Mouse (Mus musculus) embryo, embryonic 10 days (tissue): ENCODE data around the gene Ak7.

Source experiments
- DNase-seq: peaks from one replicate; pipeline ENCODE4 v3.0.0-alpha.2; 2015; ENCODE audit warnings: low spot score

Ak7 gene

DNA sequence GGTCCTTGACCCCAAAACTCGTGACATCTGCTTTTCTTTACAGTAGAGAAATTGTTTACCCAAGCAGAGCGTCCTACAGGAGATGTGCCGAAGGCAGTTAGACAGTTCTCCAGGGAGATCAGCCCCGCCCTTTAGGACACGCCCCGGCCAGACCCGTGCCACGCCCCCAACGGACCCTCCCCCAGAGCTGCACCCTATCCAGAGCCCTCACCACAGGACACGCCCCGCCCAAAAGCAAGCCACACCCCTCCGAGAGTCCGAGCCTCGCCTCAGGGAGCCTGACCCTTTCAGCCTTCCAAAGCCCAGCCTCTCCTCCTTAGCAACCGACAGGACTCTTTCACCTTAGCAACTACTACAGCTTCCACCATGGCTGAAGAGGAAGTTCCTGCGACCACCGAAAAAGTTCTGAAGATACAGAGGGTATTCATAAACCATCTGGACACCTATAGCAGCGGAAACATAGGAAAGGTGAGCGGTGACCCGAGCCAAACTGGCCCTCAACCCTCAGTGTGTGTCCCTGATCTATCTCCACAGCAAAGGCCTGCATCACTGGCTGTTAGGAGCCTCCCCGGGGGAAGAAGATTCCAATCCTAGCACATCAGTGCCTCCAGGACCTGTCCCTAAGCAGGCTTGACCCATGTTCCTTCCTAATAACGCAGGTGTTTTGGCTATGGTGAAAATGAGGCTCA is at the start of gene Ak7:
Gene Ak7, plus strand, starts transcription at position 178 of the 689 bp plus-strand sequence.
- DNase-seq, result peak; percentile 91

DNA sequence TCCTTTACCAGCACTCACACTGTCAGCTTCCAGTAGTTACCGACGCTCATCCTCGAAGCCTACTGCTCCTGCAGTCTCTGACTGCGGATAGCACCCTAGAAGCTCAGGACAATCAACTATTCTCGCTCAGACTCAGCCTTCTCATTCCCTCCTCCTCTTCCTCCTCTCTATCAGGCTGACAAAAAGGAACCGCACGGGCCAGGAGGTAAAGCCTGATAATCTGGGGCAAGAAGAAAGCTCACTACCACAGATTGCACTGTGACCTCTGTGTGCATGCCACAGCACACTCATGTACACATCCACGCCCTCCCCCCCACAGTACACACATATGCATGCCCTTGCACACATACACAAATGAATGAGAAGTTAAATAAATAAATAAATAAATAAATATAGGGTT is 29.5 kb upstream of the Ak7 start:
- no peak for DNase-seq

DNA sequence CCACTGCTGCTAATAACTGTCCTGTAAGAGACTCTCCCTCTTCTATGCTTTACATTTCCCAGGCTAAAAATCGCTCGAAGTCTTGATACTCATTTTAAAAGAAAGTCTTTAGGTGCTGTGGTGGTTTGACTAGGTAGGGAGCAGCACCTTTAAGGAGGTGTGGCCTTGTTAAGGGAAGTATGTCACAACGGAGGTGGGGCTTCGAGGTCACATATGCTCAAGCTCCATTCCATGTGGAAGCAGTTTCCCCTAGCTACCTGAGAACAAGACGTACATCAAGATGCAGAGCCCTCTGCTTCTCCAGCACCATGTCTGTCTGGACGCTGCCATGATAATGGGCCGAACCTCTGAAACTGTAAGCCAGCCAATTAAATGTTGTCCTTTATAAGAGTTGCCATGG is 27.6 kb upstream of the Ak7 start:
- DNase-seq, result no peak

DNA sequence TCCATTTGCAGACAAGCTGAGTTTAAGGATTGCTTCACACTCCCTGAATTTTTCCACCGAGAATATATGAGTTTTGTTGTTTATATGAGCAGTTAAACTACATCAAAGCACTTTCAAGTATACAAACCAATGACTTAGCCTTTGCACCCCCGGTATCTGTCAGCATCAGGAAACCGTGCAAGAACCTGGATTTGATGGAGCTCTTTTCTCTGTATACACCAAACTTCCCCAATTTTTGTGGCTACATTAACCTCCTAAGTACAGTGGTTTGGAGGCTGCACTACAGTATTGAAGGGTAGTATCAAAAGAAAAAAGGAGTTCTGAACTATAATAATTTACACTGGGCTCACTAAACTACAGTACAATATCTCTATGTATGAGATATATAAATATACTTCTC is 27.0 kb upstream of the Ak7 start:
- no peak for DNase-seq

DNA sequence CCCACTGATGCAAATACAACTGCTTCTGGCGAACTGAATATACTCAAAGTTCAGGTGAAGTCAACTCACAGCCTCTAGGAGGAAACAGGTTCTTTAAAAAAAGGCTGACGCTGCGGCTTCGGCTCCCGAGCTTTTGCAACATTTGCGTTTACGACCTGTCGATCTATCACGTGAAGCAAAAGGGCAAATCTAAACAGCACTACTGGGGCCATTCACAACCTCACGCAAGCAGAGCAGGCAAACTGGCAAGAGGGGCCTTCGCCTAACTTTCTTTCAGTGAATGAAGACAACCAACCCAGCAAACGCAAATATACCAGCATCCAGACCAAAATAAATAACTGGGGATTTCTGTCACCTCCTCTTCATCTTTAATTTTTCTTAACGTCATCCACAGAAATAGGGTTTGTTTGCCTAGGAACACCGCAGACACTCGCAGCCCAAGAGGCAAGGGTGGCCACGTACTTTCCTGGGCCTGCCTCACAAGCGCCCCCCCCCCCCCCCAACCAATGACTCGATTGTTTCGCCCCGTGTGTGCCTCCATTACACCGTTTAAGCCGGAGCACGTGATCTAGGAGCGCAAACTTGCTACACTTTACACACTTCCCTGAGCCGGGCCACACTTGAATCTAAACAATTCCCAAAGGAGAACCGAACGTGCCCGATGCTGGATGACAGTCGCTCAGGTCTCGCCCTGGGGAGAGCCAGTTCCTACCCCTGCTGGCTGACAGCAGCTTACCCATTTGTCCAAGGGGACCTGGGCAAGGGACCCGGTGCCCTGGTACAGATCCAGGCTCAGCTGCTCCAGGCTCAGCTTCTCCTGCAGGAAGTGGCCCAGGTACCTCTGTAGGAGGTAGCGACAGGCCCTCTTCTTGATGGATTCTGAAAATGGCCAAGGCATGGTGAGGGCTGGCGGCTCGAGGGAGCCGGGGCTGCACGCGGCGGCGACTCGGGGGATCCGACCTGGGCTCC is 21.6 kb upstream of the Ak7 start, which contains the start of gene Gskip:
Gene Gskip, plus strand, starts transcription at position 897 of the 969 bp plus-strand sequence.
- DNase-seq, result peak; percentile 64

DNA sequence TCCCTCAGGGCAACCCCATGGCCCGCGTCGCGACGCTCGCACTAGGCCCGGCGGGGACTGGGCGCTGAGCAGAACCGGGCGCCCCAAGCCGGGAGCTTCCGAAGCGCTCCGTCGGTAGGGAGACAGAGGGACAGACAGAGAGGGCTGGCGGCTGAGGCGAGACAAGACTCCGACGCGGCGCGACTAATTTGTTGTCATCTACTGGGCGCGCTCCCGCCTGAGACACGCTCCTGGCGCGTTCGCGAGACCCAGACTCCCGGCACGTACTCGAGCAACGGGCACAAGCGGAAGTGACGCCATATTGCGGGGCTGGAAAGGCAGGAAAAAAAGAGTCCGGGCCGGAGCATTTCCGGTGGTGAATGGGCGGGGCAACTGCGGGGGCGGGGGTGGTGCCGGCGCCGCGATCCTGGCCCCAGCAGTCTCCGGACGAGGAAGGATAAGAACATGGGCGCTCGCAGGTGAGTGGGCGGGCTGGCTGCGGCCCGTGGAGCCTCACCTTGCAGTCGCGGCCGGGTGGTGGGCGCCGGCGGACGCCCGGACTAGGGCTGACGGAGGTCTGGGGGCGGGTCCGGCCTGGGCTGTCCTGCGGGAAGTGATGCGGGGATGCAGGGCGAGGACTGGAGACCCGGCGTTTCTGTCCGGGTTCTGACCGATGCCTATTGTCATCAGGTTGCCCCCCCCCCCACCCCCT is 20.6 kb upstream of the Ak7 start, which contains the start of gene Atg2b:
Gene Atg2b, minus strand, starts transcription at position 211 of the 691 bp plus-strand sequence.
- DNase-seq, result peak; percentile 100

DNA sequence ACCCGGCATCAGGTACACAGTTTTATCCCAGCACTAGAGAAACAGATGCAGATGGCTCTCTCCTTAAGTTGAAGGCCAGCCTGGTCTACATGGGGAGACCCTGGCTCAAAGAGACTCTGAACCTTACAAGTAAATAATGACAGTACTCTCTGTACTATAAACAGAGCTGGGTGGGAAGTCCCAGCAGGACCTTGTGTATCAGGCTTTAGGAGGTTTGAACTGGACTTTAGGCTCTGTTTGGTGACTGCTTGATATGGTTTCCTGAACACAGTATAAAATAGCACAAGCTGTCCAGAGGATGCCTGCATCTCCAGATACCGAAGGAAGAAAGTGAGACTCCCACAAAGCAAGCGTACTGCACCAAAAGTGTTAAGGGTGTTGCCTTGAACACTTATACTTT is 19.0 kb upstream of the Ak7 start:
- no peak for DNase-seq

DNA sequence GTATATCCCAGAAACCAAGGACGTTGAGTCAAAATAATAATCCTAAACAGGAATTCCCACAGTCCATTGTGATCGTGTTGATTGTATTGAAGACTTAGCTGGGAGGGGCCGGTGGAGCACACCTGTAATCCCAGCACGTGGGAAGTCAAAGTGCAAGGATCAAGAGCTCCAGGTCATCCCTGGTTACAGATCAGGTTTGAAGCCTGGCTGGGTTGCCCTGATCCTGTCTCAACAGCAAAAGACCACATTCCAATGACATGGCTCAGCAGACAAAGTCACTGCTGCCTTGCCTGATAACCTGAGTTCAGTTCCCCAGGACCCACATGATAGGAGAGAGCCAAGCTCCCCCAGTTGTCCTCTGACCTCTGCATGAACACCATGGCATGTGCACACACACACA is 18.4 kb upstream of the Ak7 start:
- DNase-seq, result no peak

DNA sequence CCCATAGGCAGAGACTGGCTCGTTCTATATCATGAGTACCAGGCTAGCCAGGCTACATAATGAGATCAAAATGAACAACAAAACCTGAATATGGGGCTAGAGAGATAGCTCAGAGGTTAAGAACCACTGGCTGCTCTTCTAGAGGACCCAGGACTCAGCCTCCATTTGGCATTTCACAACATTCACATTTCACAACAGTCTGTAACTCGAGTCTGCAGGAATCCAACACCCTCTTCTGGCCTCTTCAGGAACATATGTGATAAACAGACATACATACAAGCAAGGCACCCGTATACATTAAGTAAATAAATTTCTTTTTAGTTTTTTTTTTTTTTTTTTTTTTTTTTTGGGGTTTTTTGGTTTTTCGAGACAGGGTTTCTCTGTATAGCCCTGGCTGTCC is 17.2 kb upstream of the Ak7 start:
- DNase-seq, result no peak

DNA sequence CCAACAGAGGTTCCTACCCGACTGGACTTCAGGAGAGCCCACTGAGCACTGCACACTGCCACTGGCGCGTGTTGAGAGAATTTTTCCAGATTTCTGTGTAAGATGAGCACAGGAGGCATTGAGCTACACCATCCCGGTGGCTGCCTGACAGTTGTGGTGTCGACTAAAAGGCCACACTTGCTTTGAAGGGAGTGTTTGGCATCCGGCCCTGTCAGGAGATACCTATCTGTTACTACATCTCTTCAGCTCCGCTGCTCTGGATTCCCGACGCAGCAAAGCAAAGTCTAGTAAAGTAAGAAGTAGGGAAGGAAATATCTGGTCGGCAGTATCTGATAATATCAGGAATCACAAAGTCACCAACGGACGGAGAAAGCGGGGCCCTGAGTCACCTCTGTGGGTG is 16.3 kb upstream of the Ak7 start:
- DNase-seq, result no peak

DNA sequence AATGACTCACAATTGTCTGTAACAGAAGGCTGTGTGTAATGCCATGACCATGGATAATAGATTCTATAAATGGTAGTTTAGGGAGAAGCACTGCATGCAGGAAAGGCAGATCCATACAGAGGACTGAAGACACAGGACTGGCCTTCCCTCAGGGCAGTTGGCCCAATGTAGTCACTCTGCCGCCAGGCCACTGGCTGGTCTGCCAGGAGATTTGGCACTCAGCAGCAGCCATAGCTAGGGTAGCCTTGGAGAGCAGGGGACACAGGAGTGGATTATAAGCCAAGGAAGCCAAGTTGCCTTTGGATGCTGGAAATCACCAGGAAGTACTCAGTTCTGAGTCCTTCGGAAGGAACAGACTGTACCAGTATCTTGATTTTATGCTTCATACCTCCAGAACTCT is 11.8 kb upstream of the Ak7 start:
- DNase-seq, result no peak

DNA sequence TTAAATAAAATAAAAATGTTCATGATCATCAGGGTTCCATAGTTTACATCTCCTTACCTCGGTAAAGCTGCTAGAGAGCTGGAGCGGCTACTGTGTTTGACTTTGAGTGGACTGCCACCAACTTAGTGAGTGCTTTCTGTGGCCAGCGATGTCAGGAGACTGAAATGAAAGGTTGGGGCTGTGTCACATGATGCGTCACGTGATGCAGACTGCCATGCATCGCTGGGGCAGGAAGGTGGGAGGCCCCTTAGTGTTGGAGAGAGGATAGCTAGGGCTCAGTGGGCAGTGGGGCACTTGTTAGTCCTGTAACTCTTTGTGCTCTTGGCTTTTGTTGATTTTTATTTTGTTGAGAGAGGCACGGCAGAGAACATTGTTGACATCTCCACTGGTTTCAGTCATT is 9.9 kb upstream of the Ak7 start:
- DNase-seq, result no peak

DNA sequence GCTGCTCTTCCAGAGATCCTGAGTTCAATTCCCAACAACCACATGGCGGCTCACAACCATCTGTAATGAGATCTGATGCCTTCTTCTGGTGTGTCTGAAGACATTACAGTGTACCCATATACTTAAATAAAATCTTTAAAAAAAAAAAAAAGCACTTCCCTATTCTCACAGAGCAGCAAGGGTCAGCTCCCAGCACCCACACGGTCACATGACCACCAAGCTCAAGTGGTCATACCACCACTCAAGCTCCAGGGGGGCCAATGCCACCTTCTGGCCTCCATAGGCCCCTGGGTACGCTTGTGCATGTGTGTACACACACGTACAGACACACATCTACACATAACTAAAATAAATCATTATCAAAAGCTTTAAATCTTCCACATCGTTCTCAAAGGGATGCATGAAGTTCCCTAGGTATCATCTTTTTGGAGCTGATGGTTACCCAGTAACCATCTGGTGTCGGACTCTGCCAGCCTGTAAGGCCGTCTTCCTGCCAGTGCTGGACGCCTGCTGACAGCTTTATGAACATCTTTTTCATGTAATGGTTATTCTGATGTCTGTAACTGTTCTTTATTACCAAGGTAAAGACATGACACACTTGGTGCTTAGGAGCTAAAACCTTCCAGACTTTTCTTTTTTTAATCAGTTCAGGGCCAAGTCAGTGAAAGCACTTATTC is 8.5 kb upstream of the Ak7 start:
- no peak for DNase-seq

DNA sequence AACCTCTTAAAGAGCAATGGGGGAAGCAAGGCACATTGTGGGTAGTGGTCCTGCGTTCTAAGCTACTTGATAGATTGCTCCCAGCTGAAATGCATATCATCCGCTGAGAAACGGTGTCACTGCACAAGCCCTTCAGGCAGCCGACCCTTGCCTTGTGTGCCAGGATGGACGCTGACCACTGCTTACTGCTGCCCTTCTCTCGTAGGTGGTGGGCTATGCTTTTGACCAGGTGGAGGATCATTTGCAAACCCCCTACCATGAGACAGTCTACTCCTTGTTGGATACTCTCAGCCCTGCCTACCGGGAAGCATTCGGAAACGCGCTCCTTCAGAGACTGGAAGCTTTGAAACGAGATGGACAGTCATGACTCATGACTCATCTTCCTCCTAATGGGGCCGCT is 5.3 kb upstream of the Ak7 start:
- DNase-seq, result no peak

DNA sequence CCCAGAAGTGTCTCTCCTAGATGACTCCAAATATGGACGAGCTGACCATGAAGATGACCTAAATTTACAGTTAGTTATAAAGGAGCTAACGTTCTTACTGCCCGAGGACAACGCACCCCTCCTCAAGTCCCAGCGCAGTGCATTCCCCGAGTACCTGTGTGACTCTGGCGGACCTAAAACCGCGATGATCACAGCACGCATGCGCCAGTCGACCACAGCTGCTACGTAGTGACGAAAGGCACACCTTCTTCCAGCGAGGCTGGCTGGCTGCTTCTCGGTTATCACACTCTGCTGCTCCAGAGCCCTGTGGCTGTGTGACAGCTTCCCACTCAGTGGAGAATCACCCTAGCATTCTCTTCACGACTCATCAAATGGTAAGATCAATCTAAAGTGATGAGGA is 12.8 kb downstream of the Ak7 start:
- DNase-seq, result peak; percentile 33

DNA sequence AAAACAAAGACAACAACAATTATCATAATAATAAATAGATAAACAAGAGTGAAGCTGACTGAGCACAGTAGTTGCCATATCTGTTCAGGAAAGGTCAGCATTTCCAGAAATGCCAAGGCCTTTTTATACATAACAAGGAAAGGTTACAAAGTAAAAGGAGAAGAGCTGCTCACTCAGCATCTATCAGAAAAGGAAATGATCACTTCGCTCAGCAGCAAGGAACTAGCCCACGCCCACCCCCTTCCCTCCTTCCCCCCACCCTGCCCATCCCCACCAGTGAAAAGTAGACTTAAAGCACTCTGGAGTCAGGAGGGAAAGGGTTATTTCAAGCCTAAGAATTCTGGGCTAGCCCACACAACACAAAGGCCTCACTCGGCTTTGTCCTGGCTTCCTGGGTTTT is 14.4 kb downstream of the Ak7 start:
- DNase-seq, result no peak

DNA sequence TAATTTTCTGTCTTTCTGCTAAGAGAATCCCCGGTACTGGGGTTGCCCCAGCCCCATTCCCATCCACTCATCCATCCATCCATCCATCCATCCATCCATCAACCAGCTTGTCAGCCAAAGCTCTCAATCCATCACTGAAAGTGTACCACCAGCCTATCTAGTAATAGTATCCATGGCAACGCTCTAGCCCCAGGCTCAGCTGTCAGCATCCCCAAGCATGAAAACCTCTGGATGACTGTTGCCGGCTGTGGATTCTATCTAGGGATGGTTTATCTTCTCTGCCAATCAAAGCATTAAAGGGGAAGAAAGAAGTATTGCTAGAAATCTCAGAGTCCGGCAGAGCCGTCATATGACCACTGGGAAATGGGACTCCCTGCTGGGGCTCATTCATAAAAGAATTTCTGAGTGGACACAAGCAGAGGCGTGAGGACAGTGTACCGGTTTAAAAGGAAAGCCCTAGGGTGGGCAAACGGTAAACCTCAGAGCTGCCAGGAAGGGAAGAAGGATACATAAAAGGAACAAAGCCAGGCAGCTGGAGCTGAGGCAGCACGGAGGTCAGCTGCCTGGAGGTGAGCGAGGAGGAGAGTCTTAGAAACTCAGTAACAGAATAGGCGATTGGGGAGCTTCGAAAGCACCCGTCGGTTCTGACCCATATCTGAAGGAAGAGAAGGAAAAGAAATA is 15.8 kb downstream of the Ak7 start:
- no peak for DNase-seq

DNA sequence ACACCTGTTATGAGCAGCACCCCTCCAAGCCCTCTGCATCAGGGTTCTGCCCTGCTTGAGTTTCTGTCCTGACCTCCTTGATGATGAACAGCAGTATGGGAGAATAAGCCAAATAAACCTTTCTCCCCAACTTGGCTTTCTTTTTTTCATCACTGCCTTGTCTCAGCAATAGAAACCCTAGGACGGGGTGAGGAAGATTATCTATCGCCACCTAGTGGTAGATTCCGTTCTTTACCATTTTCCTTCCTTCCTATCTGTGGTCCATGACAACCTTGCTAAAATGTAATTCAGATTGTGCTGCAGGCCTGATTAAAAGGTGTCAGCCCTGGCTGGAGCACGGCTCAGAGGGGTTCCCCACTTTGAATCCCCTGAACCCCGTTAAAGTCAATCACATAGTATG is 16.9 kb downstream of the Ak7 start:
- peak; percentile 77 for DNase-seq

DNA sequence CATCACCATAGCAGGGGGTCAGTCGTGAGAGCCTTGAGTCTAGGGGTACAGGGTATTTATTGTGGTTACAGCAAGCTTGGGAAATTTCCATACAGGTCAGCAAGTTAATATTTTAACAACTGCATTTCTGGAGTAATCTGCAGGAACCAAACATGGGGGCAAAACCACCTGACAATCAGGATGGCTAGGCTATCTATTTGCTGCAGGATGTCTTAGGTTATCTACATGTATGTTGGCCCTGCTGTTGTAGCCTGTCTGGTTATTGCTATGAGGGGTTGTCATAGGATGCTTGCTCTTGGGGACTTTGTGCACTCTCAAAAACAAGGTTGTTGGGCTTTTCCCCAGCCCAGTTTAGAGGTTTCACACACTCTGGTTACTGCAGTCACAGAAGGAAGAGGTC is 18.8 kb downstream of the Ak7 start:
- DNase-seq, result no peak

DNA sequence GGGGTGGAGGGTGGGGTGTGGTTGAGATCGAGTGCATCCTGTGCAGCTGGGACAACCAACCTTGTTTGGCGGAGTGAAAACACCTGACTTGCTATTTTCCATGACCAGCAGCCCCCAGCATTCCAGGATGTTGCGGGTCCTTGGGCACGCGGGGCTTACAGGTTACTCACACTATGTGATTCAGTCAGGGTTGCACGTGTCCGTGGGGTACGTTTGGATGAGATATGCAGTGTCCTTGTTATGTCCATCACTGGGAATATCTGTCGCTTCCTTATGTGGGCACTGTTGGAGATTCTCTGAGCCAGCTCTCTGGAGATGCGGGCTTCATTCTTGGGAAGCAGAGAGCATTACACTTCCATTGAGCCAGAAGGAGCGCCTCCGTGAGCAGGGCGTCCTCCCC is 20.0 kb downstream of the Ak7 start:
- no peak for DNase-seq

DNA sequence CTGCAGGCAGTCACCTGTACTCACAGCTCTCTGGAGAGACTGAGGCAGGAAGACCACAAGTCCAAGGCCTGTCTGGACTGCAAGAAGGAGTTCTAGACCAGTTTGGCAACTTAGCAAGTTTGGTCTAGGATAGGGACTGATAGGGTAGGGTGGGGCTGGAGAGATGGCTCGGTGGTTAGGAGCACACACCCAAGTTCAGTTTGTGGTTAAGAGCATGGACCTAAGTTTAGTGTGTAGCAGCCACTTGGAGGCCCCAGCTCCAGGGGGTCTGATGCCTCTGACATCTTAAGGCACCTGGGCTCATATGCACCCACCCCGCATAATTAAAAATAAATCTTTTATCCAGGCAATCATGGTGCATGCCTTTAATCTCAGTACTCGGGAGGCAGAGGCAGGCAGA is 21.5 kb downstream of the Ak7 start:
- no peak for DNase-seq

DNA sequence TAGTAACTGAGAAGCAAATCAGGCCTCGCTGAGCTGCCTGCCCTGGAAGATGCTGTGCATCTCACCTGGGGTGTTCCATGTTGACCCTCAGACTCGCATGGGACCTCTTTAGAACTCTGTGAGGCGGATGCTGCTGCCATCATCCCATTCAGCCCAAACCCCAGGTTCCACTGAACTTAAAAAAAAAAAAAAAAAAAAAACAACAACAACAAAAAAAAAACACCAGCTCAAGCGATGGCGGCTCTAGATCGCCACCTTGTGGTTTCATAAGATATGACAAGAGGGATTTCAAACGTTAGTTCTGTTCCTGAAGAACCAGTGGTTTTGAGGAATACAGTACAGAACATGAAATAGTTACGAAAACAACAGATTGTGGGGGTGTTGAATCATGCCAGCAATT is 22.2 kb downstream of the Ak7 start:
- peak; percentile 54 for DNase-seq
